Mouse (Mus musculus) lung, postnatal 0 days (tissue): ENCODE measurements at regions not wholly inside any gene's neighbourhood (a gene's known extent, or its start where the extent isn't known, plus 50 kb on each side); places are given as distances from the start of the nearest gene placed in this dataset.

ENCODE experiments used
- CTCF ChIP-seq: IDR thresholded peaks from 2 replicates; pipeline ENCODE4 v1.5.1; 2016; ENCODE audit warnings: antibody characterized with exemption, mild to moderate bottlenecking
- EP300 ChIP-seq: IDR thresholded peaks from 2 replicates; pipeline ENCODE4 v1.6.1; 2016; ENCODE audit warnings: antibody characterized with exemption, mild to moderate bottlenecking, control low read depth

DNA sequence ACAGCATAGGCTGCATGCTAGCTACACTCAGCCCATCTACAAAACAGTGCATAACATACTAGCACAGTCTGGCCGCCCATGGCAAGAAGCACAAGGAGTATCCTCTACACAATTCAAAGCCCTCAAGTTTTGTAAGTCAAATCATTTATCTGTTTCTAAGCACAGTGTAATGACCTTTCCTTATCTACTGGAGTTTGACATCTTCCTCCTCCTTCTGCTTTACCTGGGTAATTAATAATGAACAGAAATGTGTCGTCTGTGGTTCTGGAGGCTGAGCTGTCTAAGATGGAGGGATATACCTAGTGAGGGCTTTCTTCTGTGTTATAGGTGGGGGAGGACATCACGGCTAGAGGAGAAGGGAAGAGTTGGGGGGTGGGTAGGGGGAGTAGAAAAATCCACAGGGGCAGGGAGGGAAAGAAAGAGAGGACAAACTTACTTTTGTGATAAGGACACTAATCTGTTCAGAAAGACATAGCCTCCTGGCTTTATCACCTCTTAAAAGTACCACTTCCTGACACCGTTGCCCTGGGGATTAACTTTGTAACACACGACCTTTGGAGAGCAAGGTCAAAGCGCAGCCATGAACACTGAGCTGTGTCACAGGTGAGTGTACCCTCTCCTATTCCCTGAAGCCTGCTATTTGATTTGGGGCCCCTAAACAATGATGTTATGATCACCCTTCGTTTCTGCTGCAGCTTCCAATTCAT lies 52.4 kb upstream of the Jak2 start:
- TF ChIP-seq CTCF (no peak), EP300 (no peak)
